Mouse (Mus musculus): ENCODE measurements at regions not wholly inside any gene's neighbourhood (a gene's known extent, or its start where the extent isn't known, plus 50 kb on each side); places are given as distances from the start of the nearest gene placed in this dataset.

DNA sequence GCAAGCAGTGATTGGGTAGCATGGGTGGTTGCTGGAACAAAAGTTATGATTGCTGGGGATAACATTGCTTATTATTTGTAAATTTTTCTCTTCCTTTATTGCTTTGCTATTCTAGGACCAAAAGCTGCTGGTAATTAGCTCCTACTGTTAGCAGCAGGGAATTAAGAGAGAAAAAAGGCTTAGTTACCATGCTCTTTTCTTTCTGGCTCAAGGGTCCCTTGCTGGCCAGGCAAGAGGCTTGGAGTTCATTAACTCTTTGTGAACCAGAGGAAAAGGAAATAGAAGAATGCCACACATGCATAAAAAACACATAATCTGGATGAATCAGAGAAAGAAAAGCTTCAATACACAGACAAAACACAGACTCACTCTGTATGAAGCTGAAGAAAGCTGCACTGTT, 237.1 kb upstream of the Nrsn1 start:
- DNase-seq = no peak

DNA sequence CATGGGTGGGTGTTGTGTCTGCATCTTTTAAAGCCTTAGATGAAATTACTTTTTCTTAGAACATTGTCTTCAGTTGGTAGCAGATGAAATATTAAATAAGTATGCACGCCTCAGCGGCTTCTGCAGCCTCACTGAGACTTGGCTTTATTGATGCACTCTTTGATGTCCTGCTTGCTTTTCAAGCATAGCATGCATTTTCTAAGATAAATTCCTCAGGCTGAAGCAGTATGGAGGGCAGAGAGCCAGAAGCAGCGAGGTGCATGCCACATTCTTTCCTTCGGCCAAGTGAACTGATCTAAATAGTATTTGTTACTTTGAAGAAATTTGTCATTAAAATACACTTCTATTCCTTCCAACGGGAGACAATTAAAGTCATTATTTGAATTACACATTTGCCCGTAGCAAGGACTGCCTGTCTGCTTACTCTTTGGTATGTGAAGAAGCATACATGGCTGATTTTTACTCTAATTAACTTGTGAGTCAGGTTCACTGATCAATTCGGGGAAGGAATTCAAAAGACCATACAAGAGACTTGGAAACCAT, 224.3 kb upstream of the Nrsn1 start:
- DNase-seq = peak; percentile 9 to 15

DNA sequence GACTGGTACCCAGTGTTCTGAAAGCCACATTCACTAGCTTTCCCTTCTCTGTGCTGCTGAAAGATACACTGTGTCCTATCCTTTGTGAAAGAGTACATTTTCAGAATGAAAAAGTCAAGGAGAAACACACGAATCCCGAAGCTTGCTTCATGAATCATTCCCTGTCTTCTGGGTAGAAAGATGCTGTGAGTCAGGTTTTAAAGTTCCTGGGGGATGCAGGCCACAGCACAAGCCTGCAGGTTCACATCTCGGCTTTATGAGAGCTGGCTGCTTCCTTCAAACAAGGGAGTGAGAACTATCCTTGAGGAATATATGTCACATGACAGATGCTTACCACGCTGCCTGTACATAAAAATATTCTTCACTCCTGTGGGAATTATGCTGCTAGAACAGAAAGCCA, 219.7 kb upstream of the Nrsn1 start:
- no peak for DNase-seq

DNA sequence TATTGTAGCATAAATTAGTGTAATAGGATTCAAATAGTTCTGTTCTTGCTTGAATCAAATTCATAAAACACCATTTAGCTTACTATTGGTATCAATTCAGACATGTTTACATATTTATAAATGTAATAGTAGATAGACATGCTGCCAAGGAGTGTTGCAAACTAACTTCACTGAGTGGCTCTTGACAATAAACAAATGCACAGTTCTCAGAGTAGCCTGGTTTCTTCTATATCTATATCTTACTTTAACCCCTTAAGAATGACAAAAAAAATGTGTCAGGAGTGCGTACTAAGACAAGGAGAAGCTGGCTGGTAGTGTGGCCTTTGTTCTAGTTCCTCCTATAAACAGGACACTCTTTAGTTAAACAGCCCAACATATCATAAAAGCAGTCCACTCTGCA, 213.0 kb upstream of the Nrsn1 start:
- no peak for DNase-seq

DNA sequence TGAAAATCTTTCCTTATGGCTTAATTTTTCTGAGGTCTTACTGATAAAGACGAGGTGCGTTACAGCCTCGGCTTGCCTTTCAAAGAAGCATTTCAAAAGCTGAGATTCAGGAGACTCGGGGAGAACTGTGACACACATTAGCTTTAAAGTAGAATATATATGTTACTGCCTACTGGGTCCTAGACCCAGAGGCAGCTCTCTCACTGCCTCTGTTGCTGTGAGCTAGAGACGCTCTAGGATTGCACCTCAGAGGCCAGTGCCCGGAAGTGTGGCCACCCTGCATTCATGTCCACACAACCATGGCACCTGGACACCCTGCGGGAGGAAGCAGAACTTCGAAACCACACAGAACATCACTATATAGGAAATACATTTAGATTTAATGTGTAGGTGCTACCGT, 181.6 kb upstream of the Nrsn1 start:
- DNase-seq = no peak

DNA sequence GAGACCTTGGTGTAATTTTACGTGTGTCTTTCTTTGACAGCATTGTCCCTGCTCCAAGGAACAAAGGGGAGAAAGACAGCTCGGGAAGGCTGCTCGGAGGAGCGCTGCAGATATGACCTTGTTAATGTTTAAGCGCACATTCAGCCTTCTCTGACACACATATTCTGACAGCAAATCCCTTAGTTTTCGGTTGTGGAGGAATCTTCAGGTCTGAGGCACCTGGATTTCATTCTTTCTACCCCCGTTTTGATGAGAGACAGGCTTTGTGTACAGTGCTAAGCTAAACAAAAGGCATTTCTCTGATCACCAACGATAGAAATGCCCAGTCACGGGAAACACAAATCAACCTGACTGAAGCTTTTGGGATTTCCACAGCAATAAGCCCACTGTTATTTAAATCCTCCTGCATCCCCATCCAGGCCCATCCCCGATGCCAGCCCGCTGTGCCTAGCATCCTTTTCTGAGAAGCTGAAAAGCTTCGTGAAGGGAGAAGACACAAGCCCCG, 181.1 kb upstream of the Nrsn1 start:
- DNase-seq = no peak

DNA sequence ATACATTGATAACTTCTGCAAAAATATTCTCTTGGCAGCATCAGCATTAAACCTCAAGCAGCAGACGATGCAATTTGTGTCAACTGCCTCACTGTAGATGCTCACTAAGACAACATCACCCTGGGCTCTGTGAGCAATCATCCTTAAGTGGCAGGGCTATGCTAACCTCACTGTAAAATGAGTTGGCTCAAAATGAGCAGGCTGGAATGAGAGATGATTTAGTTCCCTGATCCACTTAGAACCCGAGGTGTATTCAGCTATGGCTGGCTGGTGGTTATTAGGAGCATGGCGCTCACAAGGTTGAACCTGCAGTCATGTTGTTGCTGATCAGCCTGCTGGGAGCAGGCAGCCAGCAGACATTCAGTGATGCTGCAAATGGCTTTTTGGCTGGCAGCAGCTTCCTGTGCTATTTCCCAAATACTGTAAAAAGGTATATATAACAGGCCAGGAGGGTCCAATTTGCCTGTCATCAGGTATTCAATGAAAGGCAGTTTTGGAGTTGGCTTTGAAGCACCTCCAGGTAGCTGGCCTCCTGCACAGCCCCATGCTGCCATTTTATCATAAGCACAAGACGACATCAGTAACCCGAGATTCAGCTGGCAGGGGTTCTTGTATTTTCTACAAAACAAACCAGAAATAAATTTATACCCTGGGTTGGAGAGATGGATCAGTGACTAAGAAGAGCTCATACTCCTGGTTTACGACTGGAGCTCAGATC, 159.6 kb upstream of the Nrsn1 start:
- DNase-seq = peak; percentile 3 to 6

DNA sequence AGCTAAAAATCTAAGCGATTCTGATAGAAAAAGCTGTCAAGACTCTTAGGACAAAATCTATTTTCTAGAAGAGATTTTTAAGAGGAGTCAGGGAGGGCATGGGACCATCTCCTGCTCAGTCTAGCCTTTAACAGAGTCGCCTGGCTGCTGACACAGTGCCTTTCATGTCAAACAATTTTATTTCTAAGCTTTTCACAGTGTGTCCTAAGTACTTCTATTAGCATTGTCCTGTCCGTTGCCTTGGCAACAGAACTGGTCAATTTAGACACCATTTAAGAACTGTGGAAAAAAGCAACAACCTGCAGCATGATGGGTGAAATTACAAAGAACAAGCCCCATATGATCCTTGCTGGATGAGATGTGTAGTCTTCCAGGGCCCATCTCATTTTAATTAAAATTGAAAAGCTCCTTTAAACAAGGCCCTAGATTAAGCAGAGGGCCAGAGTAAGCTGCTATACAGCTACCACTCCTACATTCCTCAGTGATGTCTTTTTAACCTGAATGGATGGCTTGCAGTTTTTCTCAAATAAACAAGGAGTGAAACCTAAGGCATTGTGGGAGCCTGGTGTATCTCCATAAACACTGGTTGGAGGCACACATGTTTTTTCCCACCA, 133.0 kb upstream of the Nrsn1 start:
- DNase-seq = no peak

DNA sequence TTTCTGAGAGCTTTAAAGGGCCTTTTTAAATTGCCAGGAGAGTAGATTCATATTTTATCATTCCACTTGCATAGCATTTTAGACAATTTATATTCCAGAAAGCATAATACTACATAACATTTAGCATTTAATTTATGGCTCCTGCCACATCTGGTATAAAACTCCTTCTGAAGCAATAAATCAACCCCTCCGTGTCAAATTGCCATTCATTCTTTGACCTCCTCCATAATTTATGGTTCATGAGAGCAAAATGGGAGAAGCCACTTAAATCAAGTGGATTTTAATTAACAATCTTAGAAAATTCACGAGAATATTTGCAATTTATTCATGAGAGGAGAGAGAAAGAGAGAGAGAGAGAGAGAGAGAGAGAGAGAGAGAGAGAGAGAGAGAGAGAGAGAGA, 132.4 kb upstream of the Nrsn1 start:
- no peak for DNase-seq

DNA sequence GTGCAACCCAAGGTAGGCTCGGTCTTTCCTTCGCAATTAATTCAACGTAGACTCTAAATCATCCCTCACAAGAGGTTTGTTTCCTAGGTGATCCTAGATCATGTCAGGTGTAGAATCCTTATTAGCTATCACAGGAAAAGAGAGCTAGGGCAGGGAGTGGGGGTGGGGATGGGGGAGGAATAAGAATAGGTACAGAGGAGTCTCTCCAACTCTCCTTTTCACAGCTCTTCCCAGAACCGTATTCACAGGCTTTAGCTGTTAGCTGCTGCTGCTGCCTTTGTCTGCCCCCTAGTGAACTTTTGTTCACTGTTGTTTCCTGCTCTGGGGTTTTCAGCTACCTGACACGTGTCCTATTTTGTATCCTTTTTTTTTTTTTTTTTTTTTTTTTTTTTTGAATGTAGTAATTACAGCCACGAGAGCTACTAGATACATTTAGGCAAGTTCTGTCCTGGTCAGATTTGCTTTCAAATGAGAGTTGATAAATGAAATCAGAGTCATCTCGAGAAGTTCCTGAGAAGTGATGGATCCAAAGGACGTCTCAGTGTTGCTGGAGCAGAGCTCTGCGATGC, 131.7 kb upstream of the Nrsn1 start:
- no peak for DNase-seq

DNA sequence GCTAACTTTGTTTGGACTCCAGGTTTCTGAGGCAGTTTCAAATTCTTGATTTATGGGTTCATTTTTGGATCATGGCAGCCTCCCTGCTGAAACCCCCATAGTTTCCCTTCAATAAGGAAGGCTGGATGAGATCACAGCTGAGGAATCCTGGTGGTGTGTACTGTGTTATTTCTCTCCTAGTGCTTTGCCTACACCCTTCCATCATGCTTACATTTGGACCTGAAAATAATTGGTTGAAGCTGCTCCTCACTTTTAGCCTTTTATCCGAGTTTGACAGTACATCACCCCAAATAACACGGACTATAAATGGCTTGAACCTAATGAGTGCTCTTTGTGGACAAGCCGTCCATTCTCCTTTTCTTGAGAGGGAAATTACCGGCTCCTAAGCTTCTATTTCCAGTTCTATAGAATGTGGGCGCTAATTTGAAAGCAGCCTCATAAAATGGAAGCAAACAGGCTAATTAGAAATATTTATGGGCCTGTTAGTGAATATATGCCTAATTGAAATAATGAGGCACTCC, 122.5 kb upstream of the Nrsn1 start:
- DNase-seq = no peak

DNA sequence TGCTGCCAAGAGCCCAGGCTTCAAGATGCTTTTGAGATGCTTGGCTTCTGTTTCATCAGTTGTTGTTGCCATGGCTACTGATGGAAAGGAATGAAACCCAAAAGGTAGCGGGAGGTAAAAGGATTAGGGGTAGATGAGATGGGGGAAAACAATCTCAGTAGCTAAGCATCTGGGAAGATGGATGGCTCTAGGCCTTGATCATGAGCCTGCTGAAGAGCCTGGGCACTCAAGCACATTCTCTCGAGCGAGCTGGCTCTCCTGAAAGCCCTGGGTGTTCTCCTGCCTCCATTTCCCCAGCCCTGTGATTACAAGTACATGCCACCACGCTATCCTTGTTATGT, 92.3 kb upstream of the Nrsn1 start:
- peak in 1 of 2 experiments; percentile 15 for DNase-seq

DNA sequence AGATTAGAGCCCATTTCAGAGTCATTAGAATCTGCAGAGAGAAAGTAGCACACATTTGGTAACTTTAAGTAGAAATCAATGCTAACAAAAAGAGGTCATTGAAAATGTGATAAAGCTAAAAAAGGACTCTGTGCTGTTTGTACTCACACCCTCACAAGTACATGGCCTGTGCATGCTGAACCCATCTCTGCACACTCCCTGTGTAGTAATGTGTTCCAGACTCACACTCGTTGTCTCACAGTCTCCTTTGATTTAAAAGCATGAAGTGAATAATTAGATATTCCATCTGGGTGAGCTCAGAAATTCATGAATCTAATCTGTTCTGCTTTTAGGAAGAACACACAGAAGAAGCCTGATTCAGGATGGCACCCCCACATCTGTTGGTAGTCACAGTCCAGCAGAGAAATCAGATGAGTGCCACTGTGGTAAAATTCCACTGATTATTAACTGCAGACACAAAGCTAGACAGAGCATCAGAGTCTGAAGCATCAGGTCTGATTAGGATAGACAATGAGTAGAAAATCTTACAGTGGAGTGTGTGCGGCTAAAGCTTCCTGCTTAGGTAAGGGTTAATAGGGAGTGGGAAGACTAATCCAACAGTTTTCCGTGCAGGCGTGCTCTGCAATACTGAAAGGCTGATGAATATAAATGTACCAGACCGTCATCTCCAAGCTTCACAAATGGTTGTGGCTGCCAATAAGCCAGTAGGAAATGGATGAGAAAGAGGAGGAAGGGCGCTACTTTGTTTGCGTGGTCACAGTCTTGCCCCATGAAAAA, 91.7 kb upstream of the Nrsn1 start:
- DNase-seq = peak in 1 of 2 experiments; percentile 10

DNA sequence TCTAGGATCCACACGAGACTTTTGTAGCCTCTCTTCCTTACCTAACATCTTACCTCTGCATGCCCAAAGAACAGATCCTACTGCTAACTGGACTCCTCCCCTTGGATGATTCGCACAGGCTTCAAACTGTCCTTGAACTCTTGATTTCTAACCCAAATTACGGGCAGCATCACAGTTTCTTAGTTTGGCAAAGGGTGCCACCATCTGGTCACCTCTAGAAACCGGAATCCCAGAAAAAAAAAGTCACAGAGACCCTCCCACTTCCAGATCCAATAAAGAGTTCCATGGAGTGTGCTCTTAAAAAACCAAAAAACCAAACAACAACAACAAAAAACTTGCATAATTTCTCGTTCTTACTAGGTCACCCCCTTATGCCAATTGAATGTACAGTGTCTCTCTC, 77.3 kb upstream of the Nrsn1 start:
- DNase-seq = no peak

DNA sequence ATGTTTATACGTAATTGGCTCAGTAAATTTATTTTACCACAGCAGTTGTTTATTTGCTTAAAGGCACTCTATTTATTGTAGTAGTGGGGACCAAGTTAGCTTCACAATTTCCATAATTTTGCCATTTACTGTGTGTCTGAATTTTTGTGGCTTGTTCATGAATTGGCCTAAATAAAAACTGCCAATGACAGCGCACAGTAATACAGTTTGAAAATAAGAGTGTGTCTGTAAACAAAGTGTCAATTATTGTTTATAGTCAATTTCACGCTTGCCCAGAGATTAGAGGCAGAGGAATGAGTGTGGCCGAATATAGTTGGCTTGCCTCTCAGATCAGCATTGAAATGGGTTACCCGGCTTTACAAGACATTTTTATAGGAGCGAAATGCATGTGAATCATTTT, 73.0 kb upstream of the Nrsn1 start:
- DNase-seq = no peak

DNA sequence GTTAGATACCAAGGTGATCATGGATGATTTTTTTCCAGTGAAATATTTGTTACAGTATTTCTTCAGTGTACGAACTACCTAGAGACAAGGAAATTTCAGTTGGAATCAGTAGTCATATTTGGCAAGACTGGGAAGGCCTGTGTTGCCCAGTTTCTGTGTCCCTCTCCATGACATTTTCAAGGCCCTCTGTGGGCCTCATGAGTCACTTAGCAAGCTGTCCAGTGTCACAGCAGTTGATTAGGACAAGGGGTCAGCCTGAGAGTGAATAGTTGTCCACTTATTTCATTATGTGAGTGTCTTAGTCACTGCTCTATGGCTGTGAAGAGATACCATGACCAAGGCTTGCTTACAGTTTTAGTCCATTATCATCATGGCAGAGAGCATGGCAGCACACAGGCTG, 71.5 kb upstream of the Nrsn1 start:
- DNase-seq = no peak

DNA sequence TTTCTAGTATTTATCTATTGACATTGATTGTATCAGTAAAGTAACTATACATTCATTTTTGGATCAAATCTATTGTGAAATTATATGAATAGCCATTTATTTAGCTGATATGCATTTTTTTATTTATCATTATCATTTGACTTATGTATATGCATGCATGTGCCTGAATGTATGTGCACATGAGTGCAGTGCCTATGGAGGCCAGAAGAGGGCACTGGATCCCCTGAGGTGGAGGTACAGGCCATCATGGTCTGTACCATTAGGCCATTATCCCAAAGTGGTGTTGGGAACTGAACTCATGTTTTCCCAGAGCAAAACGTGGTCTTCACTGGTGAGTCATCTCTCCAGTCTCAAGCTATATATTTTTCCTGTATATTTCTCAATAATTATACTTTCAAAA, 63.5 kb upstream of the Nrsn1 start:
- DNase-seq = peak in 1 of 2 experiments; percentile 4

Data from cerebellum, postnatal 14 days (tissue).